Mouse (Mus musculus) adrenal gland (tissue): ENCODE data around the gene Jade1.

ENCODE experiments used
- intact Hi-C: fragments of 180-260 bp; cut with DNase I; formaldehyde crosslinking; loops from one replicate; pipeline ENCODE4 v1.15.1; 2025

Jade1 gene

GRCm38 (mm10) chr3:41574720-41575435, 19.3 kb downstream of the Jade1 start:
- intact Hi-C loops: no loop called here

GRCm38 (mm10) chr3:41575971-41576370, 20.4 kb downstream of the Jade1 start:
- intact Hi-C loops: no loop called here

DNA sequence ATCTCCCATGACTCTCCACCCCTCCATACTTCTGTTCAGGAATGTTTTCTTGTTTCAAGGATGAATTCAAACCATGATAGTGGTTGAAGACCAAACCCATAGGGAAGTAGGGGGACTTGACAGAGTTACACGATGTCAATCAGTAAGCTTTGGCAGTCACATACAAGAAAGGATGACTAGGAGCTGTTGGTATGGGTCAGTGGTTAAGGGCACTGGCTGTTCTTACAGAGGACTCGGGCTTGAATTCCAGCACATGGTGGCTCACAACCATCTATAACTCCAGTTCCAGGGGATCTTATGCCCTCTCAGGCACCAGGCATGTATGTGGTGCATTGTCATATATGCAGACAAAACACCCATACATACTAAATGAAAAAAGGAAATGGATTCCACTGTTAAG, 21.7 kb downstream of the Jade1 start:
- intact Hi-C loops: no loop called here

- intact Hi-C loops: no loop called here
Observed at GRCm38 (mm10) chr3:41579873-41580272, 24.3 kb downstream of the Jade1 start.

DNA sequence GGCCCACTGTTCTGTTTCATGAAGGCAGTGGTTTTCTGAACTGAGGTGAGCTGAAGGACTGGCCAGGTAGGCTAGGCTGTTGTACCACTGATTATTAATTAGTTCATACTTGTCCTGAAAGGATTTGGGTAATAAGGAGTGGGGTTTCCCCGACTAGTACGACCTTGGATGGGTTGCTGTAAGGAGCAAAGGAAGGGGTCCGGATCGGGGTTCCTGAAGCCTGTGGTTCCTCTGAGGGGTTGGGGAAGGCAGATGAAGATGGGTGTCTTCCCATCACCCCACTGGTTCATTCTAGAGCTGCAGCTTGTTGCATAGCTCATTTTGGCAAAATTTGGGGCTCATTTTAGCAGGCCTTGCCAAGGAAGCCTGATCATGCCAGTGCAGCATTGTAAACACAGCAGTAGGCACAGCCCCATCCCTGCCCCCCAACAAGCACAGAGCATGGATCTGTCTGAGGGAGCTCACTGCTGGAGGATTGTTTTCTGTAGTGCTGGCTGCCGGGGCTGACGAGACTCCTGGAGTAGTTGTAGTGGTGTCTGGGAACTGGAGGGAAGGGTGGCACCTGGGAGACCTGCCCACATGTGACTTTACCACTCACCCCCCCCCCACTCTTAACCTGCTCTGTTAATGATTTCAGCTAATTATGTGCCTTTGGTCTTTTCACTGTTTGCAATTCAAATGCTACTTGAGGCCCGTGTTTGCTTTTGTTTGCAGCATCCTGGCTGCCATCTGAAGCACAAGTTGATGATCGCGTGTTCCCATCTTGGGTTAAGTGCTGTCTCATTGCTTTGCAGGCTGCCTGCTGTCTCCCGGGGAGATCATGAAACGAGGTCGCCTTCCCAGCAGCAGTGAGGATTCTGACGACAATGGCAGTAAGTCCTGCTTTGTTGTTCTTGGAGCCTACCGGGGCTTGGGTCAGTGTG, 25.1 kb downstream of the Jade1 start:
- intact Hi-C loops: no loop called here

DNA sequence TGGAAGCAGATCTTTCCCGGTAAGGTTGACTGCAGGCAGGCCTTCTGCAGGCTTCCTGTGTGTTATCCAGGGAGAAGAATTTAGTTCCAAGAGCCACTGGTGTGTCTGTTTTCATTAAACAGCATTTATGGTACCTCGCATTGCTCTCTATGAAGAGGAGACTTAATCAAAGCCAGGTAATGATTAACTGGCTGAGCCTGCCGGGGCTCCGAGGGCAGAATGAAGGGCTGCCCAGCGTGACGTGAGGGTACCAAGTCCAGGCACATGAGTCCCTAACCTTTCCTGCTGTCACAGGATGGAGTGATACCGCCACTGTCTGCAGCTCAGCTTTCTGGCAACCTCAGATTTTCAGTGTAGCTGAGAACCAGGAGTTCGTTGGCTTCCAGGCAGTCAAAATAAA, 25.9 kb downstream of the Jade1 start:
- intact Hi-C loops: no loop called here

DNA sequence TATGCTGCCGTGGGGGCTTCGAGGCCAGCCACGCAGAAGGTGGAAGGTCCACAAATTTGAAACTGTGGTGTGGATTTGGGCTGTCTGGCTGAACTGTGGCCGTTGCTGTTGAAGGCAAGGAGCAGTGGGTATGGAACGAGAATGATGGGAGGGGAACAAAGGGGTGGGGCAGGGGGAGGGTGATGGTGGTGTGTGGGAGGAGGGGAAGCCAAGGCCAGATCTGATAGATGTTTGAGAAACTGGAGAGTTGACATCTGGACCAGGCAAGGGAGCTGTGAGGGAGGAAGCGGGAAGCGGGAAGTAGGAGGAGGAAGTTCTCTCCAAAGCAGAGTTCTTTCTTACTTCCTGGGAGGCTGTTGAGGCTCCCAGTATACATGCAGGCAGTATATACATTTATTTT, 26.7 kb downstream of the Jade1 start:
- intact Hi-C loops: no loop called here

GRCm38 (mm10) chr3:41583092-41583491, 27.6 kb downstream of the Jade1 start:
- intact Hi-C loops: no loop called here

- intact Hi-C loops: no loop called here
Observed at GRCm38 (mm10) chr3:41583621-41584020, 28.1 kb downstream of the Jade1 start.

DNA sequence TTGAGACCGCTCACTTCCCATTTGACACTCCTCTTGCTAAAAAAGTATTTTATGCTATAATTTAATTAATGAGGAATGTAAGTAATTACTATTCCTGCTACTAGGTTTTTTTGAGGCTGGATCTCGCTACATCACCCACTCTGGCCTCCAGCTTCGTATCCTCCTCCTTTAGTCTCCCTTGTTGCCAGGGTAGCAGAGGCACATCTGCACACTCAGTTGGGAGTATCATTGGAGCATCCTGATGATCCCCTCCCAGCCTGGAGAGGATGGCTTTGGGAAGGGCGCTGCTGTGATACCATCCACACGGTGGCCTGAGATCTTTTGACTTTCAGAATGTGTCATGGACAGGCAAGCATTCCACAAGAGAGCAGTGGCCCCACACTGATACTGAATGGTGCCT, 30.0 kb downstream of the Jade1 start:
- intact Hi-C loops: no loop called here

DNA sequence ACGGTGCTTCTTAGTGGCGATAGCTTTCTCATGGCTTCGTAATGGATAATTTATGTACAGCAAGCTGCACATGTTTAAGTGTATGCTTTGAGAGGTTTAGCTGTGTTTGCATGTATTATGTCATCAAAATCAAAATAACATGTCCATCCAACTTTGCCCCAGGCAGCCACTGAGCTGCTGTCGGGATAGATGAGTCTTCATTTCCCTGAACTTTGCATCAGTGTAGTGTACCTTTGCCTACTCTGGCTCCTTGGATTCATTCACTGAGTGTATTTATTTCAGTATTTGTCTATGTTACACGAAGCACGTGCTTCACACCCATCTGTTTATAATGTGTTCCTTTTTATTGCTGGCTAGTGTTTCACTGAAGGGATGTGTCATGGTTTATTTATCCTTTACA, 30.8 kb downstream of the Jade1 start:
- intact Hi-C loops: no loop called here

- intact Hi-C loops: no loop called here
Observed at GRCm38 (mm10) chr3:41586917-41587316, 31.4 kb downstream of the Jade1 start.

- intact Hi-C loops: no loop called here
Observed at GRCm38 (mm10) chr3:41587588-41587987, 32.1 kb downstream of the Jade1 start.

GRCm38 (mm10) chr3:41588495-41588894, 33.0 kb downstream of the Jade1 start:
- intact Hi-C loops: no loop called here

DNA sequence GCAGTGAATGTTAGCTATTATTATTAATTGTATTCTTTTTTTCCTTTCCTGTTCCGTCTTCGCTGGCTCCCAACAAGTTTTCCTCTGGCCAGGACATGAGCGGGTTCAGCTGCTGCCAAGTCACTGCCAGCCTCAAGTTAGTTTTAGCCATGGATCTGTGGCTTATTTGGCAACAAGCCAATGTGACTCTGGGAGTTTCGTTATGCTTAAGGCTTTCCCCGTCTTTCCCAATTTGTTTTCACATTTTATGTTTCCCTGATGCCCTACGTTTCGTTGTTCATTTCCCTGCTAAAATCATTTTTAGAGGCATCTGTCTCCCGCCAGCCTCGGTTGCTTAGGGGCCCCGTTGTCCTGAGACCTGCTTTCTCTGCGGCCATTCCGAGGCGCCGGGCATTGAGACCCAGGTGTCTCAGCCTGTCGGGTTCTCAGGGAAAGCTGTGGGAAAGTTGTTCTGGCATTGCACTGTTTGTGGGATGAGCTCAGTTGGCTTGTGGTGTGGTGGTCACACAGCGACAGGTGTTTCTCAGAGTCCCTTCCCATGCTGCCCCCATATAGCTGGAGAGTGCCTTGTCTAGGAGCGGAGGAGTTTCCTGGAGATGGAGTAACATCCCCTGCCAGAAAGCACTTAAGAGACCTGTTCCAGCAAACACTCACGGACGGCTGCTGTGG, 33.8 kb downstream of the Jade1 start:
- intact Hi-C loops: no loop called here

DNA sequence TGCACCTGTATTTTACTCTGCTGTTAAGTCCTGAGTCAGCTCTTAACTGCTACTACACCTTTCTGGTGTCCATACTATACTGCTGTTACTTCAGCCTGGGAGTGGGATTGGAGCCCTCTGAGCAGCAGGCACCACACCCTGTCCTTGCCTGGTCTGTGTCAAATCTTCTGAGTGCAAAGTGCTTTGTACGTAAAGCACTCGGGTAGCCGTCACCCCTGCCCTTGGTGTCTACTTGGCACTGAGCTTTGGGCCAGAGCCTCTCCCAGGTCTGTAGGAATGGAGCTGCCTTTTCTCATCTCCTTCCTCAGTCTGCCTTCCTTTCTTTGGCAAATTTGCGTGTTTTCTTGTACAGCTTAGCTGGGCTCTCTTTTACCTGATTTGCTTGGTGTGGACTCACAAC, 34.5 kb downstream of the Jade1 start:
- intact Hi-C loops: loop anchor here (10.0 kb wide), 1 partner anchor 545 kb away; no protein-coding TSS in a partner anchor

- intact Hi-C loops: loop anchor here (10.0 kb wide), 1 partner anchor 546 kb away; no protein-coding TSS in a partner anchor
Observed at GRCm38 (mm10) chr3:41590695-41591559, 35.4 kb downstream of the Jade1 start.

DNA sequence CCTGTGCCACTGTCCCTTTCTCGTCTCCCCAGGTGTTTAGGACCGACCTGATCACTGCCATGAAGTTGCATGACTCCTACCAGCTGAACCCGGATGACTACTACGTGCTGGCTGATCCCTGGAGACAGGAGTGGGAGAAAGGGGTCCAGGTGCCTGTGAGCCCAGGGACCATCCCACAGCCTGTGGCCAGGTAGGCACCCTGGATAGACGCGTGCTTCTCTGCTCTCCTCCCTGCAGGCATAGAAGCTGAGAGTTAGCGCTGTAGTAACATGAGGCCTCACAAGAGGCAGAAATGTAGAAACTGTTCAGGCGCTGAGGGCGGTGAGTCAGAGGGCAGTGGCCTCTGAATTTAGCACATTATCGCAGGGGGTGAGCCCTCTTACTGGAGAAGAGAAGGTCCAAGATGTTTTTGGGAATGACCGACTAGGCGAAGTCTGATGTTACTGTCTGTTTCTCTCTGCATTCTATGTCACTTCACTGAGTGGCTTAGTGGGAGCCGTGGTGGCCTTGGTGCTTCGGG, 36.2 kb downstream of the Jade1 start:
- intact Hi-C loops: loop anchor here (10.0 kb wide), 1 partner anchor 547 kb away; no protein-coding TSS in a partner anchor

DNA sequence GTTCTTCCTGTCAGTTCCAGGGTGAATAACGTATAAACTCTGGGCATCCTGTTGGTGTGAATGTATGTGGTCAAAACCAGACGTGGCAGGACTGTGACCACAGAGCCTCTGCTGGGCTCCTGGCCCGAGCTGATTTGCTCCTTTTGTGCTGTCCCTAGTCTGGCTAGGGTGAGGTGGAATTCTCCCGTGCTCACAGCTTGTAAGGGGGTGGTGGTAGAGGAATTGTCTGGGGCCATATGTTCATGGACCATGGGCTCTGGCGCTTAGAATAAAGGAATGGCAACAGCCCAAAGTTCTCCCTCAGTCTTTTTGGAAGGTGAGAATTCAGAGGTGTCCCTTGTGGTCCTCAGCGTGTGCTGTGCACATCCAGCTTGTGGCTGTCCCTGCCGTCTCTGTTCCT, 37.3 kb downstream of the Jade1 start:
- intact Hi-C loops: loop anchor here (10.0 kb wide), 1 partner anchor 548 kb away; no protein-coding TSS in a partner anchor

GRCm38 (mm10) chr3:41594097-41594879, 38.8 kb downstream of the Jade1 start:
- intact Hi-C loops: loop anchor here (10.0 kb wide), 1 partner anchor 549 kb away; no protein-coding TSS in a partner anchor
